Mouse (Mus musculus) skeletal muscle tissue, postnatal 0 days (tissue): ENCODE results near the gene Map4k4. TPM values are rescaled to one million over a fixed set of nuclear protein-coding genes. Genes with fewer than 3 reads are reported as not detected.

Experiments
- polyA plus RNA-seq: library from polyadenylated mRNA; unstranded; fragments of >200 nt; fragmentation: Nextera tagmentation; extraction: Ambion mirVana; gene quantifications from 2 replicates; pipeline ENCODE4 v1.2.1, GENCODE M21; 2015

Gene Map4k4
- polyA plus RNA-seq: 14.3 and 15.7 TPM in 2 replicates

GRCm38 (mm10) chr1:39900181-39901005 is at the start of gene Map4k4:
TSS of gene Map4k4 (plus strand) at chr1:39900913.

GRCm38 (mm10) chr1:40073779-40074178 is 173.1 kb downstream of the Map4k4 start, which contains the start of gene Il1r2:
TSS of gene Il1r2 (plus strand) at chr1:40074079.

Other genes with a start within 250 kb of the Map4k4 start
- 0.03 and 0.07 TPM in 2 replicates for gene Creg2, start 249.4 kb upstream of the Map4k4 start, polyA plus RNA-seq
- 0.33 and 0.38 TPM in 2 replicates for gene Rfx8, start 179.9 kb upstream of the Map4k4 start, polyA plus RNA-seq
- gene Gm3646, start 95.6 kb upstream of the Map4k4 start, polyA plus RNA-seq: 0.86 and 1.7 TPM in 2 replicates
- 0.68 and 0.87 TPM in 2 replicates for gene Il1r2, start 173.2 kb downstream of the Map4k4 start, polyA plus RNA-seq